Mouse (Mus musculus): ENCODE measurements around the gene Gramd2. TPM values are rescaled to one million over a fixed set of nuclear protein-coding genes. Genes with fewer than 3 reads are reported as not detected.
A peak's percentile ranks its signal among the peaks of the same experiment; 100 is the strongest.

Gene Gramd2
- polyA plus RNA-seq, 1 experiment from 2014 or later, result 0.18 TPM

GRCm38 (mm10) chr9:59678313-59678712 is 1.6 kb upstream of the Gramd2 start:
- WGBS, result 38% methylated on average over 1 of the region's 1 CpGs
- Histone ChIP-seq H3K27me3 (ENCODE audit: control insufficient read depth, insufficient read depth, low read length) (peaks cover 21% of the 10 kb centered on the region), H3K4me2 (no peak overlapping the region), H3K36me3 (ENCODE audit: control insufficient read depth, insufficient read depth, low read length) (peaks cover 41% of the 10 kb centered on the region), H3K9ac (ENCODE audit: low read length) (no peak overlapping the region), H3K27ac (ENCODE audit: low read depth, low read length) (no peak overlapping the region), H3K9me3 (ENCODE audit: control insufficient read depth, low read length) (no peaks in the 10 kb centered on the region), H3K4me3 (ENCODE audit: low read depth, low read length) (no peak overlapping the region), H3K4me1 (ENCODE audit: control insufficient read depth, insufficient read depth, low read length) (peaks cover 7% of the 10 kb centered on the region)
- DNase-seq (ENCODE audit: low spot score, missing footprints) (no peak), ATAC-seq (ENCODE audit: low FRiP score) (no peak)

GRCm38 (mm10) chr9:59680534-59680875 is 561 bp downstream of the Gramd2 start:
- H3K27ac ChIP-seq (ENCODE audit: low read depth, low read length), result no peak overlapping the region
- no peak for DNase-seq (ENCODE audit: low spot score, missing footprints)
- peak overlapping the region; percentile 90 for H3K4me2 ChIP-seq
- ATAC-seq (ENCODE audit: low FRiP score), result peak; percentile 25
- H3K4me1 ChIP-seq (ENCODE audit: control insufficient read depth, insufficient read depth, low read length), result peaks cover 7% of the 10 kb centered on the region
- H3K9me3 ChIP-seq (ENCODE audit: control insufficient read depth, low read length), result no peaks in the 10 kb centered on the region
- H3K9ac ChIP-seq (ENCODE audit: low read length), result peak overlapping the region; percentile 59
- peaks cover 25% of the 10 kb centered on the region for H3K36me3 ChIP-seq (ENCODE audit: control insufficient read depth, insufficient read depth, low read length)
- peak overlapping the region; percentile 40 for H3K4me3 ChIP-seq (ENCODE audit: low read depth, low read length)
- peaks cover 21% of the 10 kb centered on the region for H3K27me3 ChIP-seq (ENCODE audit: control insufficient read depth, insufficient read depth, low read length)
- WGBS, result 9% methylated on average over 16 of the region's 16 CpGs

GRCm38 (mm10) chr9:59684020-59684419 is 4.1 kb downstream of the Gramd2 start:
- Histone ChIP-seq H3K4me1 (ENCODE audit: control insufficient read depth, insufficient read depth, low read length) (peaks cover 7% of the 10 kb centered on the region), H3K27ac (ENCODE audit: low read depth, low read length) (no peak overlapping the region), H3K4me2 (no peak overlapping the region), H3K27me3 (ENCODE audit: control insufficient read depth, insufficient read depth, low read length) (peaks cover 21% of the 10 kb centered on the region), H3K9me3 (ENCODE audit: control insufficient read depth, low read length) (no peaks in the 10 kb centered on the region), H3K4me3 (ENCODE audit: low read depth, low read length) (no peak overlapping the region), H3K36me3 (ENCODE audit: control insufficient read depth, insufficient read depth, low read length) (peaks cover under 1% of the 10 kb centered on the region; the same call in 1 of the 2 replicates), H3K9ac (ENCODE audit: low read length) (no peak overlapping the region)
- ATAC-seq (ENCODE audit: low FRiP score) (no peak), DNase-seq (ENCODE audit: low spot score, missing footprints) (no peak)
- 84% methylated on average over 2 of the region's 2 CpGs for WGBS

- Histone ChIP-seq H3K4me2 (no peak overlapping the region), H3K27ac (ENCODE audit: low read depth, low read length) (no peak overlapping the region), H3K9me3 (ENCODE audit: control insufficient read depth, low read length) (no peaks in the 10 kb centered on the region), H3K9ac (ENCODE audit: low read length) (no peak overlapping the region), H3K36me3 (ENCODE audit: control insufficient read depth, insufficient read depth, low read length) (no peaks in the 10 kb centered on the region), H3K4me3 (ENCODE audit: low read depth, low read length) (no peak overlapping the region), H3K27me3 (ENCODE audit: control insufficient read depth, insufficient read depth, low read length) (peaks cover 2% of the 10 kb centered on the region; the same call in 1 of the 2 replicates), H3K4me1 (ENCODE audit: control insufficient read depth, insufficient read depth, low read length) (no peaks in the 10 kb centered on the region)
- ATAC-seq (ENCODE audit: low FRiP score), result no peak
- 37% methylated on average over 6 of the region's 6 CpGs for WGBS
- DNase-seq (ENCODE audit: low spot score, missing footprints), result no peak
Measured at GRCm38 (mm10) chr9:59687416-59688046, 7.6 kb downstream of the Gramd2 start.

GRCm38 (mm10) chr9:59691635-59692094 is 11.7 kb downstream of the Gramd2 start:
- WGBS, result 5% methylated on average over 23 of the region's 23 CpGs
- Histone ChIP-seq H3K4me2 (peak overlapping the region; percentile 47), H3K36me3 (ENCODE audit: control insufficient read depth, insufficient read depth, low read length) (no peaks in the 10 kb centered on the region), H3K9me3 (ENCODE audit: control insufficient read depth, low read length) (no peaks in the 10 kb centered on the region), H3K4me3 (ENCODE audit: low read depth, low read length) (peak overlapping the region; percentile 23; the same call in 1 of the 2 replicates), H3K27me3 (ENCODE audit: control insufficient read depth, insufficient read depth, low read length) (peaks cover 2% of the 10 kb centered on the region; the same call in 1 of the 2 replicates), H3K4me1 (ENCODE audit: control insufficient read depth, insufficient read depth, low read length) (no peaks in the 10 kb centered on the region), H3K9ac (ENCODE audit: low read length) (peak overlapping the region; percentile 42), H3K27ac (ENCODE audit: low read depth, low read length) (no peak overlapping the region)
- DNase-seq (ENCODE audit: low spot score, missing footprints) (peak; percentile 90), ATAC-seq (ENCODE audit: low FRiP score) (no peak)

GRCm38 (mm10) chr9:59692145-59692544 is 12.2 kb downstream of the Gramd2 start:
- Histone ChIP-seq H3K4me1 (ENCODE audit: control insufficient read depth, insufficient read depth, low read length) (no peaks in the 10 kb centered on the region), H3K27ac (ENCODE audit: low read depth, low read length) (no peak overlapping the region), H3K4me2 (peak overlapping the region; percentile 47), H3K9ac (ENCODE audit: low read length) (peak overlapping the region; percentile 42), H3K4me3 (ENCODE audit: low read depth, low read length) (no peak overlapping the region), H3K9me3 (ENCODE audit: control insufficient read depth, low read length) (no peaks in the 10 kb centered on the region), H3K36me3 (ENCODE audit: control insufficient read depth, insufficient read depth, low read length) (no peaks in the 10 kb centered on the region), H3K27me3 (ENCODE audit: control insufficient read depth, insufficient read depth, low read length) (peaks cover 2% of the 10 kb centered on the region; the same call in 1 of the 2 replicates)
- no peak for ATAC-seq (ENCODE audit: low FRiP score)
- WGBS, result 38% methylated on average over 9 of the region's 9 CpGs
- DNase-seq (ENCODE audit: low spot score, missing footprints), result no peak

GRCm38 (mm10) chr9:59694571-59695450 is 14.9 kb downstream of the Gramd2 start:
- Histone ChIP-seq H3K9ac (ENCODE audit: low read length) (no peak overlapping the region), H3K9me3 (ENCODE audit: control insufficient read depth, low read length) (no peaks in the 10 kb centered on the region), H3K27ac (ENCODE audit: low read depth, low read length) (no peak overlapping the region), H3K36me3 (ENCODE audit: control insufficient read depth, insufficient read depth, low read length) (no peaks in the 10 kb centered on the region), H3K4me2 (no peak overlapping the region), H3K27me3 (ENCODE audit: control insufficient read depth, insufficient read depth, low read length) (peaks cover 2% of the 10 kb centered on the region; the same call in 1 of the 2 replicates), H3K4me3 (ENCODE audit: low read depth, low read length) (no peak overlapping the region), H3K4me1 (ENCODE audit: control insufficient read depth, insufficient read depth, low read length) (no peaks in the 10 kb centered on the region)
- 68% methylated on average over 16 of the region's 16 CpGs for WGBS
- ATAC-seq (ENCODE audit: low FRiP score) (no peak), DNase-seq (ENCODE audit: low spot score, missing footprints) (no peak)

GRCm38 (mm10) chr9:59695451-59695813 is 15.5 kb downstream of the Gramd2 start:
- 43% methylated on average over 3 of the region's 3 CpGs for WGBS
- no peak overlapping the region for H3K9ac ChIP-seq (ENCODE audit: low read length)
- no peak overlapping the region for H3K4me2 ChIP-seq
- no peak overlapping the region for H3K4me3 ChIP-seq (ENCODE audit: low read depth, low read length)
- ATAC-seq (ENCODE audit: low FRiP score), result no peak
- H3K4me1 ChIP-seq (ENCODE audit: control insufficient read depth, insufficient read depth, low read length), result no peaks in the 10 kb centered on the region
- no peaks in the 10 kb centered on the region for H3K36me3 ChIP-seq (ENCODE audit: control insufficient read depth, insufficient read depth, low read length)
- no peak overlapping the region for H3K27ac ChIP-seq (ENCODE audit: low read depth, low read length)
- H3K27me3 ChIP-seq (ENCODE audit: control insufficient read depth, insufficient read depth, low read length), result peaks cover 2% of the 10 kb centered on the region; the same call in 1 of the 2 replicates
- no peaks in the 10 kb centered on the region for H3K9me3 ChIP-seq (ENCODE audit: control insufficient read depth, low read length)
- DNase-seq (ENCODE audit: low spot score, missing footprints), result no peak

GRCm38 (mm10) chr9:59696381-59696780 is 16.4 kb downstream of the Gramd2 start:
- H3K4me1 ChIP-seq (ENCODE audit: control insufficient read depth, insufficient read depth, low read length), result no peaks in the 10 kb centered on the region
- no peak overlapping the region for H3K9ac ChIP-seq (ENCODE audit: low read length)
- no peak overlapping the region for H3K4me2 ChIP-seq
- 80% methylated on average over 3 of the region's 3 CpGs for WGBS
- no peaks in the 10 kb centered on the region for H3K9me3 ChIP-seq (ENCODE audit: control insufficient read depth, low read length)
- peaks cover 2% of the 10 kb centered on the region; the same call in 1 of the 2 replicates for H3K27me3 ChIP-seq (ENCODE audit: control insufficient read depth, insufficient read depth, low read length)
- no peak overlapping the region for H3K27ac ChIP-seq (ENCODE audit: low read depth, low read length)
- no peaks in the 10 kb centered on the region for H3K36me3 ChIP-seq (ENCODE audit: control insufficient read depth, insufficient read depth, low read length)
- ATAC-seq (ENCODE audit: low FRiP score) (no peak), DNase-seq (ENCODE audit: low spot score, missing footprints) (no peak)
- H3K4me3 ChIP-seq (ENCODE audit: low read depth, low read length), result no peak overlapping the region
